Mouse (Mus musculus): ENCODE results near the gene Adam17. TPM values are rescaled to one million over a fixed set of nuclear protein-coding genes. Genes with fewer than 3 reads are reported as not detected.

Gene Adam17
- polyA plus RNA-seq, 1 experiment from 2014 or later: 44.2 TPM

- 67% methylated on average over 7 of the region's 7 CpGs for WGBS
- no peaks in the 10 kb centered on the region for H3K4me1 ChIP-seq
- H3K4me2 ChIP-seq (replicated peaks): no peak overlapping the region
- peaks cover 55% of the 10 kb centered on the region for H3K36me3 ChIP-seq
- no peaks in the 10 kb centered on the region for H3K27me3 ChIP-seq
- H3K4me3 ChIP-seq (replicated peaks): no peak overlapping the region
- no peak overlapping the region for H3K9ac ChIP-seq
- no peak for ATAC-seq (ENCODE audit: insufficient number of reproducible peaks, low FRiP score, low TSS enrichment, low read depth)
- no peaks in the 10 kb centered on the region for H3K9me3 ChIP-seq (replicated peaks)
- no peak overlapping the region for H3K27ac ChIP-seq (replicated peaks)
These were observed 23.1 kb downstream of the Adam17 start for GRCm38 (mm10) chr12:21350113-21350876.

DNA sequence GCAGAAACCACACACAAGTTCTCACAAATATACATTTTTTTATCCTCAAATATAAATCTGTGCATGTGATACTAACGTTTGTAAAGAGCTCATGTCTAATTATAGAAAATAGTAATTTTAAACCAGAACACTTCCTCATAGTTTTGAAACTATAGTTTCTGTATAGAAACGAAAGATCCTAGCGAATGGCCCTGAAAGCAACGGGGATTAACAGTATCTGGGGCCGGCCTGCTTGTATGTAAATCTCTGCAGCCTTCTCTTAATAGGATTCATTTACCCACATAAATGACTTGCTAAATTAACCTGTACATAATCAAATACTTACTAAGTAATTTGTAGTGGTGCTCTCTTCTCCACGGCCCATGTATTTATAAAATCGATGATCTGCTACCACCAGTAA lies 26.5 kb downstream of the Adam17 start:
- WGBS: 89% methylated on average over 7 of the region's 7 CpGs
- Histone ChIP-seq H3K9me3 (replicated peaks) (no peaks in the 10 kb centered on the region), H3K4me3 (replicated peaks) (no peak overlapping the region), H3K36me3 (peaks cover 35% of the 10 kb centered on the region), H3K27me3 (no peaks in the 10 kb centered on the region), H3K9ac (no peak overlapping the region), H3K4me1 (no peaks in the 10 kb centered on the region), H3K27ac (replicated peaks) (no peak overlapping the region), H3K4me2 (replicated peaks) (no peak overlapping the region)
- ATAC-seq (ENCODE audit: insufficient number of reproducible peaks, low FRiP score, low TSS enrichment, low read depth): no peak

DNA sequence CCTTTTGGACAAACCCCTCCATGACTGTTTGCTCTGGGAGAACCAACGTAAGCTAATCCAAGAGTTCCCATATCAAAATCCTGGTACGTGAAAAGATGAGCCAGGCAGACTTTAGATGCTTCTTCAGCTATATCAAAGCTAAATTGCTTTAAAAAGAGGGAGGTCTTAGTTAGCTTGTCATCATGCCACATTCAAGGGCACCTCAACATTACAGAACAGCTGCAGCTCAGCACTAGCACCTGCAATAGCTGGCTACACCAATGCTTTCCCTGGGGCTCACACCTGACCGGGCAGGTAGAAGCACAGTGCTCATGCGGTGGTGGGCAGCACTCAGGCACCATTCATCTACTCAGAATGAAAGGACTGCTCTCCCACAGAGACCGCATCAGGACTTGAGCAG lies 32.8 kb downstream of the Adam17 start:
- 91% methylated on average over 5 of the region's 5 CpGs for WGBS
- ATAC-seq (ENCODE audit: insufficient number of reproducible peaks, low FRiP score, low TSS enrichment, low read depth): no peak
- H3K36me3 ChIP-seq: peaks cover 34% of the 10 kb centered on the region
- H3K27ac ChIP-seq (replicated peaks): no peak overlapping the region
- no peak overlapping the region for H3K4me3 ChIP-seq (replicated peaks)
- H3K27me3 ChIP-seq: no peaks in the 10 kb centered on the region
- no peaks in the 10 kb centered on the region for H3K4me1 ChIP-seq
- H3K9me3 ChIP-seq (replicated peaks): no peaks in the 10 kb centered on the region
- no peak overlapping the region for H3K4me2 ChIP-seq (replicated peaks)
- no peak overlapping the region for H3K9ac ChIP-seq

- H3K36me3 ChIP-seq: peaks cover 59% of the 10 kb centered on the region
- no peaks in the 10 kb centered on the region for H3K9me3 ChIP-seq (replicated peaks)
- H3K9ac ChIP-seq: no peak overlapping the region
- ATAC-seq (ENCODE audit: insufficient number of reproducible peaks, low FRiP score, low TSS enrichment, low read depth): no peak
- WGBS: 90% methylated on average over 5 of the region's 5 CpGs
- no peak overlapping the region for H3K4me2 ChIP-seq (replicated peaks)
- H3K27me3 ChIP-seq: no peaks in the 10 kb centered on the region
- no peak overlapping the region for H3K4me3 ChIP-seq (replicated peaks)
- H3K27ac ChIP-seq (replicated peaks): no peak overlapping the region
- no peaks in the 10 kb centered on the region for H3K4me1 ChIP-seq
These were observed 36.3 kb downstream of the Adam17 start for GRCm38 (mm10) chr12:21337171-21337570.

DNA sequence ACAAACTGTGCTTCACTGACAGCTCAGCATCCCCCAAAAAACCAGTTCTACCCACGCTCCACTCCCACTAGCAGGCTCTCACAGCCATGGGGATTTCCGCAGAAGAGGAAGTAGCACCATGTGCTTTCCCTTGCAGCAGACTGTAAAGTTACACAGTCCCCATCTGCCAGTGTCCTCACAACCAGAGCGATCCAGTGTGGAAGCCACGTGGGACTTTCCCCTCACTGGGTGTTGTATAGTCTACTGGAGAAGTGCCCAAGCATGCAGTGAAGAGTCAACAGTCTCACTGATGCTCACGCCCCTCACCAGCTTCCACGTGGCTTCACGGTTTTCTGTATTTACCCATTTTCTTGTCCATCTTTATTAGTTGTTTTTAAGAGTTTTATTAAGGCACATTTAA lies 37.6 kb downstream of the Adam17 start:
- Histone ChIP-seq H3K4me3 (replicated peaks) (no peak overlapping the region), H3K9me3 (replicated peaks) (no peaks in the 10 kb centered on the region), H3K36me3 (peaks cover 65% of the 10 kb centered on the region), H3K27ac (replicated peaks) (no peak overlapping the region), H3K27me3 (no peaks in the 10 kb centered on the region), H3K9ac (no peak overlapping the region), H3K4me1 (no peaks in the 10 kb centered on the region), H3K4me2 (replicated peaks) (no peak overlapping the region)
- ATAC-seq (ENCODE audit: insufficient number of reproducible peaks, low FRiP score, low TSS enrichment, low read depth): no peak
- WGBS: 92% methylated on average over 7 of the region's 7 CpGs

DNA sequence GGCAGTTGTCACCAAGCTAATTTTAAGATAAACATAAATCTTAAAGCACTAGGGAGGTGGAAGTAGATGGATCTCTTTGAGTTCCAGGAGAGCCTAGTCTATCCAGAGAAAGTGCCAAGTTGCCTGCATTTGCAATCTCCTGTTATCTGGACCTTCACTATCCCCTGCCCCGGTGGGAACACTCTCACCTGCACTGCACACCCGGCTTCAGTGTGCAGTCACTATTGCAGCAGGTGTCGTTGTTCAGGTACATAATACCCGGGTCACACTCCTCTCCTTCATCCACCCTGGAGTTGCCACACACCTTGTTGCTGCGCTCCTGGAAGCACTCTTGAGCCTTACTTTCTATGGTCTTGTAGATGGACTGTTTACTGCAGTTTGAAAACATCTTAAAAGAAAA lies 39.7 kb downstream of the Adam17 start:
- Histone ChIP-seq H3K27me3 (no peaks in the 10 kb centered on the region), H3K4me2 (replicated peaks) (no peak overlapping the region), H3K27ac (replicated peaks) (no peak overlapping the region), H3K4me1 (no peaks in the 10 kb centered on the region), H3K9ac (no peak overlapping the region), H3K4me3 (replicated peaks) (no peak overlapping the region), H3K36me3 (peaks cover 68% of the 10 kb centered on the region), H3K9me3 (replicated peaks) (no peaks in the 10 kb centered on the region)
- 92% methylated on average over 5 of the region's 5 CpGs for WGBS
- no peak for ATAC-seq (ENCODE audit: insufficient number of reproducible peaks, low FRiP score, low TSS enrichment, low read depth)

DNA sequence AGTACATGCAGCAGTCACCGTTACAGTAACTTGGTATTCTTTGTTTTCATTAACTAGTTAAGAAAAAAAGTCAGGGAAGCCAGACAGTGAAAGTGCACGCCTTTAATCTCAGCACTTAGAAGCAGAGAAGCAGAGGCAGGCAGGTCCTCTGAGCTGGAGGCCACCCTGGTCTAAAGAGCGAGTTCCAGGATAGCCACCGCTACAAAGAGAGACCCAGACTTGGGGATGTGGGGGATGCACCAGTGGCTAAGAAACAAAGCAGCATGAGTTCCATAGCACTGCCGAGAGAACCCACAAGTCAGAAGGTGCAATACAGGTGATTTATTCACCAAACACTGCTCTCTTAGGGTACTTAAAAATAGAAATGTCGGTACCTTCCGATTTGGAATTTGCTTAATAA lies 40.4 kb downstream of the Adam17 start:
- no peak overlapping the region for H3K4me3 ChIP-seq (replicated peaks)
- H3K27ac ChIP-seq (replicated peaks): no peak overlapping the region
- 91% methylated on average over 7 of the region's 7 CpGs for WGBS
- H3K9me3 ChIP-seq (replicated peaks): no peaks in the 10 kb centered on the region
- peaks cover 74% of the 10 kb centered on the region for H3K36me3 ChIP-seq
- H3K4me1 ChIP-seq: no peaks in the 10 kb centered on the region
- no peaks in the 10 kb centered on the region for H3K27me3 ChIP-seq
- no peak for ATAC-seq (ENCODE audit: insufficient number of reproducible peaks, low FRiP score, low TSS enrichment, low read depth)
- H3K4me2 ChIP-seq (replicated peaks): no peak overlapping the region
- no peak overlapping the region for H3K9ac ChIP-seq

GRCm38 (mm10) chr12:21331711-21332110 lies 41.7 kb downstream of the Adam17 start:
- no peak overlapping the region for H3K27ac ChIP-seq (replicated peaks)
- no peak overlapping the region for H3K4me2 ChIP-seq (replicated peaks)
- 79% methylated on average over 6 of the region's 6 CpGs for WGBS
- no peaks in the 10 kb centered on the region for H3K27me3 ChIP-seq
- no peak for ATAC-seq (ENCODE audit: insufficient number of reproducible peaks, low FRiP score, low TSS enrichment, low read depth)
- no peak overlapping the region for H3K9ac ChIP-seq
- H3K4me1 ChIP-seq: no peaks in the 10 kb centered on the region
- no peak overlapping the region for H3K4me3 ChIP-seq (replicated peaks)
- H3K9me3 ChIP-seq (replicated peaks): no peaks in the 10 kb centered on the region
- H3K36me3 ChIP-seq: peaks cover 86% of the 10 kb centered on the region

DNA sequence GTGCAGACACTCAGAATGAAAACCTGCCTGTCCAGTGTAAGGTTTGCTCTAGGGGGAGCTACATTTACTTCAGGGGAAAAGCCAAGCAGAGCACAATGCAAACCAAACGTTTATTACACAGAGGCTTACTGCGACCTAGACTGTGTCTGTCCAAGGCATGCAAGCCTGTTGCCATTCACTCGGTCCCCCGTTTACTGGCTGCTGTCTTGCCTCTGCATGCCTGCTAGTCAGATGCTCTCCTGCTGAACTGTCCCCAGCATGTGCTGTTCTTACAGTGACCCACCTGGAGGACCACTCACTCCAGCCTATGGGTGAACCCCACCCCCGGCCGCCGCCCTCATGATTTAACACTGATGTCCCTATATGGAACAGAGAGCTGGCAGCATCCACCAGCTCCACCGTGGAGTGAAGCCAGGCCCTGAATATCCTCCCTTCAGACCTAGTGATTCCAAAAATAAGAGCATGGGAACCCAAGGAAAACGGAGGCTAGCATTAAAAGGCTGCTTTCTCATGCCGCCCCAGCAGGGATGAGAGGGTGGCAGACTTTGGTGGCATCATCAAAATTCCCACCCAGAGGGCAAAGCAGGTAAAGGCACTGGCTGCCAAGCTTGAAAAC lies 42.4 kb downstream of the Adam17 start:
- Histone ChIP-seq H3K9ac (no peak overlapping the region), H3K36me3 (peaks cover 85% of the 10 kb centered on the region), H3K9me3 (replicated peaks) (no peaks in the 10 kb centered on the region), H3K4me2 (replicated peaks) (no peak overlapping the region), H3K27me3 (no peaks in the 10 kb centered on the region), H3K27ac (replicated peaks) (no peak overlapping the region), H3K4me3 (replicated peaks) (no peak overlapping the region), H3K4me1 (no peaks in the 10 kb centered on the region)
- 85% methylated on average over 10 of the region's 10 CpGs for WGBS
- ATAC-seq (ENCODE audit: insufficient number of reproducible peaks, low FRiP score, low TSS enrichment, low read depth): no peak

DNA sequence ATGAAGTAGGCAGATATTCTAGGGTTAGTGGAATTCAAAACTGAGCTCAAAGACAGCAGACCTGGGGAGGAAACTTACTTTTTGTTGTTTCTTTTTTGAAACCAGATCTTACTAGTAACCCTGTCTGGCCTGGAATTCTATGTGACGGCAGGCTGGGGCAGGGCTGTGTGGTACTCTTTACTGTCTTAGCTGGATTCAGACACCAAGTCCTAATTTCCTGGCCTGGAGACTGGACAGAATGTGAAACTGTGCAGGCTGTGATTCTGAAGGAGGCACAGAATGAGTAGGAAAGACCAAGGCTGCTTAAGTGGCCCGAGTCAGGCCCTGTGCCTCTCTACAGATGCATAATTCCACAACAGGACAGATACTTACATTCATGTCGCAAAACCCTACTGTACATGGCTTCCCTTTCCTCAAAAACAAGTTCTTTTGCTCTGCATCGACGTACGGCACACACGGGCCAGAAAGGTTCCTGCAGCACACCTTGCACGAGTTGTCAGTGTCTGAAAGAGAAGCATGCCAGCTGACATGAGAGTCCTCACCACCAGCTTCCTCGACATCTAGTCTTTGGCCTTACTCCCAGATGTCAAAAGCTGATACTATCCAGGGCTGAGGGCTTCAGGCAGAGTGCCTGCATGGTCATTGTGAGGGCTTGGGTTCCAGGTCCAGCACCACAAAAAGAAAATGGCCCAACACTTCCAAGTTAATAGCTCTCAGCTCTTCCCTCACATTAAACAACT lies 43.6 kb downstream of the Adam17 start:
- ATAC-seq (ENCODE audit: insufficient number of reproducible peaks, low FRiP score, low TSS enrichment, low read depth): no peak
- no peaks in the 10 kb centered on the region for H3K4me1 ChIP-seq
- H3K9ac ChIP-seq: no peak overlapping the region
- 85% methylated on average over 9 of the region's 9 CpGs for WGBS
- H3K9me3 ChIP-seq (replicated peaks): no peaks in the 10 kb centered on the region
- H3K36me3 ChIP-seq: peaks cover 84% of the 10 kb centered on the region
- H3K4me2 ChIP-seq (replicated peaks): no peak overlapping the region
- H3K27ac ChIP-seq (replicated peaks): no peak overlapping the region
- no peaks in the 10 kb centered on the region for H3K27me3 ChIP-seq
- H3K4me3 ChIP-seq (replicated peaks): no peak overlapping the region

DNA sequence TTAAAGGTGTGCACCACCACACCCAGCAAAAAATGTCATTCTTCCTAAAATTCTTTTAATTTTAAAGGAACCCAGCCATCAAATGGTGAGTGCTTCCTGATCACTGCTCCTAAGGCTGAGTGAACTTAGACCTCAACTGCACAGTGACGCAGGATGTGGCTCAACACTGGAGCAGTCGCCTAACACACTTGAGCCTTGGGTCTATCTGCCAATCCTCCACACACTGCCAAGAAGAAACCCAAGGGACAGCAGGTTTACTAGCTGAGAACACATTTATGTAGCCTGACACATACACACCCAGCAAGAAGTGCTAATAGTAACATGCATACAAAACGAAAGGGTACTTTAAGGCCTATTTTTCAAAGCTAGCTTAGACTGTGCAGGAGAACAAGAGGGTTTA lies 47.1 kb downstream of the Adam17 start:
- peaks cover 81% of the 10 kb centered on the region for H3K36me3 ChIP-seq
- no peaks in the 10 kb centered on the region for H3K27me3 ChIP-seq
- H3K4me2 ChIP-seq (replicated peaks): no peak overlapping the region
- H3K9me3 ChIP-seq (replicated peaks): no peaks in the 10 kb centered on the region
- no peak for ATAC-seq (ENCODE audit: insufficient number of reproducible peaks, low FRiP score, low TSS enrichment, low read depth)
- no peaks in the 10 kb centered on the region for H3K4me1 ChIP-seq
- WGBS: 89% methylated on average over 3 of the region's 3 CpGs
- no peak overlapping the region for H3K27ac ChIP-seq (replicated peaks)
- H3K9ac ChIP-seq: no peak overlapping the region
- H3K4me3 ChIP-seq (replicated peaks): no peak overlapping the region
